Mouse (Mus musculus): ENCODE results near the gene Zfp512b.

DNA sequence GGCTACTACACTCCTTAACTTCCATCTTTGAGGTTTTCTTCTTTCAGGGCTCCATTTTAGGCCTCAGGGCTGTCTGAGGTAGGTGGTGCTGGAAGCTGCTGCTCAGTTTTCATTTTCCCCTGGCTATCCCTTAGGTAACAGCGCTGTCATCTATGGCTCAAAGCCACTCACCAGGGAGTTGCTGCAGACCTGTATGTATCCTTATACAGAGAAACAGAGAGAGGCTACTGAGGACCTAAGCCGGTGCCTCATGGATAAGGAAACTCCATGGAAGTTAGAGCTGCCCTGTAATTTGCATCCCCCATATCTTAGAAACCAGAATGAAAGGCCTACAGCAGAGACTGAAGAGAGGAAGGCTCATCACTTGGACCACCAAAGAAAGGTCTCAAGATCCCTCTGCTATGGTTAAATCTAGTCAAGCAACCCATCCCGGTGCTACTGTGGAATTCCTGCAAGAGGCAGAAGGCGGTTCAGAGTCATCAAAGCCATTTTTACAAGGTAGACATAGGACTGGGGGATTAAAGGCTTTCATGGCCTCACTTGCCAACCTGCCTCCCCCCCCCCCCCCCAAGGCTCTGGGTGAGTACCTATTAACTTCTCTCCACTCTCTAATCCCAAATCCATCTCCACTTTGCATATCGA lies 12.4 kb downstream of the Zfp512b start:
- TF ChIP-seq CTCF (conservative IDR thresholded peaks at IDR 0.05 in 1 of 2, IDR thresholded peaks at IDR 0.05 in 1 of 2; ENCODE audit: low read depth in 2 of 2, low read length in 2 of 2) (no peak), POLR2A (IDR thresholded peaks at IDR 0.05; ENCODE audit: low read depth, low read length) (no peak), NELFE (IDR thresholded peaks at IDR 0.05; ENCODE audit: low read depth, low read length) (no peak), EP300 (IDR thresholded peaks at IDR 0.05; ENCODE audit: low read length) (no peak), TCF12 (IDR thresholded peaks at IDR 0.05; ENCODE audit: low read depth, low read length) (no peak), ELF1 (IDR thresholded peaks at IDR 0.05; ENCODE audit: low read depth, low read length) (no peak), NRF1 (IDR thresholded peaks at IDR 0.05; ENCODE audit: low read depth, low read length) (no peak), IRF4 (IDR thresholded peaks at IDR 0.05; ENCODE audit: low read depth, low read length) (no peak), MAFK (IDR thresholded peaks at IDR 0.05; ENCODE audit: insufficient replicate concordance, low read length) (no peak), MXI1 (IDR thresholded peaks at IDR 0.05; ENCODE audit: low read depth, low read length) (no peak), TBP (conservative IDR thresholded peaks at IDR 0.05; ENCODE audit: low read depth, low read length) (no peak), USF2 (conservative IDR thresholded peaks at IDR 0.05; ENCODE audit: low read depth, low read length) (no peak), HCFC1 (IDR thresholded peaks at IDR 0.05; ENCODE audit: low read depth, low read length) (no peak), KAT2A (IDR thresholded peaks at IDR 0.05; ENCODE audit: insufficient replicate concordance, low read length) (no peak)

Measured in CH12.LX (cell line).